Comparison of ENCODE assay signal across 9 mouse cellular contexts in the genomic region with DNA sequence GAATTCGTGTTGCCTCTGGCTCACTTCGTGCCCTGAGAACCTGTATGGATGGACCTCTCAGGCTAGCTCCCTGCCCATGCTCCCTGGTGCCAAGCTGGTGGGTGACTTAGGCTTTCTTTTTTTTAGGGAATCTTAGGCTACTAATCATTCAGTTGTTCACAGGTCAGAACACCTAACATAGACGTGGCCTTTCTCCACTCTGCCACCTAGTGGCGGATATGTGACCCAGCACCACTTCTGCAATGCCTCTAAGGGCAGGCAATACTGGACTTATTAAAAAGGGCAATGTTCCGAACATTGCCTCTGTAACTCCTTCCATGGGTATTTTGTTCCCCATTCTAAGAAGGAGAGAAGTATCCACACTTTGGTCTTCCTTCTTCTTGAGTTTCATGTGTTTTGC. TPM values are rescaled to one million over a fixed set of nuclear protein-coding genes. Genes with fewer than 3 reads are reported as not detected.
DNase-seq lines count a peak whose midpoint lies in the region; TF ChIP-seq lines count a peak whose summit lies in the region.
"Had no signal": no experiment of that assay in that cellular context is flagged by ENCODE, and none has a peak within 500 bp of the region (broad histone marks: within the 10 kb centered on the region; RNA-seq: fewer than 3 reads in every experiment).

No protein-coding gene starts in this region.

- no peaks in the 10 kb centered on the region for H3K27me3 ChIP-seq in thymus, adult 2 months (ENCODE audit: control insufficient read depth, insufficient read depth, low read length)

- TF ChIP-seq CTCF in thymus, adult 2 months (IDR thresholded peaks at IDR 0.05; ENCODE audit: borderline replicate concordance, control insufficient read depth, extremely low read depth, insufficient read depth, low read length, poor library complexity) = no peak

- no peaks in the 10 kb centered on the region for H3K4me1 ChIP-seq in thymus, adult 2 months (replicated peaks; ENCODE audit: control insufficient read depth, insufficient read depth, low read length)

- H3K36me3 ChIP-seq in thymus, adult 2 months (ENCODE audit: control insufficient read depth, insufficient read depth, low read length) = no peaks in the 10 kb centered on the region

- TF ChIP-seq POLR2A in thymus, adult 2 months (IDR thresholded peaks at IDR 0.05; ENCODE audit: control insufficient read depth, extremely low read depth, insufficient read depth, low read length, poor library complexity) = no peak

- WGBS in thymus, adult 2 months = 52% methylated on average over 5 of the region's 5 CpGs

- H3K27ac ChIP-seq in thymus, adult 2 months (ENCODE audit: control insufficient read depth, insufficient read depth, low read length) = no peak overlapping the region

- peak; percentile 8 for DNase-seq in gastrocnemius, postnatal 10 days
- no peak for DNase-seq in gastrocnemius, adult 8-10 months (ENCODE audit: low spot score in 2 of 2)
- DNase-seq in thymus, adult 2 months = peak; percentile 29
- no peak for DNase-seq in thymus, adult 18-20 months
- peak; percentile 39 to 51 for DNase-seq in cerebellum, postnatal 14 days
- DNase-seq in kidney, postnatal 36 days = peak; percentile 21 to 59
- DNase-seq in thymus, postnatal 0 days (ENCODE audit: low spot score) = peak; percentile 21
- no peak for DNase-seq in right cerebral cortex, postnatal 10 days (ENCODE audit: low spot score in 2 of 2)

- H3K4me3 ChIP-seq in thymus, adult 2 months (ENCODE audit: control insufficient read depth, insufficient read depth, low read length) = no peak overlapping the region

RNA-seq across cellular contexts. Expression of gene Otol1, which starts 45.2 kb away (rescaled TPM):
- total RNA-seq in gastrocnemius, postnatal 10 days (2021) = not detected
- total RNA-seq in gastrocnemius, adult 8-10 months (2022) = not detected
- not detected in 2 replicates for polyA plus RNA-seq in thymus, adult 2 months (2012; rRNA removed)
- polyA plus RNA-seq in thymus, postnatal 0 days (2015; fragmentation: Nextera tagmentation; extraction: Ambion mirVana) = 0.08 TPM in 1 of 2 replicates, not detected in the other
- polyA plus RNA-seq: liver, embryonic 16.5 days had no signal

Comparison
In these comparisons a context has a peak if more than half of its experiments do, and no peak if none do; other contexts are left out.
1. DNase-seq: peak in gastrocnemius, postnatal 10 days (single experiment), thymus, adult 2 months (single experiment), cerebellum, postnatal 14 days (2 of 2), kidney, postnatal 36 days (2 of 2) and thymus, postnatal 0 days (single experiment); none in gastrocnemius, adult 8-10 months (0 of 2), thymus, adult 18-20 months (0 of 2) and right cerebral cortex, postnatal 10 days (0 of 2).